Mouse (Mus musculus) intestine, embryonic 15.5 days (tissue): Measurements from ENCODE around the gene Ccdc163. TPM values are rescaled to one million over a fixed set of nuclear protein-coding genes. Genes with fewer than 3 reads are reported as not detected.

Experiments used
- ATAC-seq: fragments of 200-750 bp; cut with Nextera tagmentation; 2 replicates; pipeline ENCODE4 v1.8.0; 2017; ENCODE audit warnings: moderate TSS enrichment, moderate library complexity
- H3K27ac ChIP-seq: fragments of 300-500 bp; sonication (generic); 2 replicates; pipeline ENCODE4 v1.5.1; 2015; ENCODE audit warnings: mild to moderate bottlenecking, inconsistent platforms
- H3K27me3 ChIP-seq: fragments of 300-500 bp; sonication (generic); replicated peaks from 2 replicates; pipeline ENCODE4 v1.6.1; 2015; ENCODE audit warnings: inconsistent platforms
- H3K36me3 ChIP-seq: fragments of 300-500 bp; sonication (generic); 2 replicates; pipeline ENCODE4 v1.6.1; 2015; ENCODE audit warnings: inconsistent platforms
- H3K4me1 ChIP-seq: fragments of 300-500 bp; sonication (generic); replicated peaks from 2 replicates; pipeline ENCODE4 v1.6.1; 2015; ENCODE audit warnings: inconsistent platforms
- H3K4me2 ChIP-seq: fragments of 300-500 bp; sonication (generic); replicated peaks from 2 replicates; pipeline ENCODE4 v1.6.1; 2015; ENCODE audit warnings: mild to moderate bottlenecking, inconsistent platforms
- H3K4me3 ChIP-seq: fragments of 300-500 bp; sonication (generic); replicated peaks from 2 replicates; pipeline ENCODE4 v1.5.1; 2015; ENCODE audit warnings: inconsistent platforms
- H3K9ac ChIP-seq: fragments of 300-500 bp; sonication (generic); 2 replicates; pipeline ENCODE4 v1.6.1; 2015; ENCODE audit warnings: inconsistent platforms
- H3K9me3 ChIP-seq: fragments of 300-500 bp; sonication (generic); 2 replicates; pipeline ENCODE4 v1.6.1; 2016; ENCODE audit warnings: inconsistent platforms
- WGBS: fragments of 180-500 bp; shearing (Covaris S2); methylation state at CpG from one replicate; pipeline ENCODE4 v1.1.7; 2015; 5-methylcytosine and 5-hydroxymethylcytosine counted together
- polyA plus RNA-seq: library from polyadenylated mRNA; unstranded; fragments of >200 nt; fragmentation: Nextera tagmentation; extraction: Ambion mirVana; gene quantifications from 2 replicates; pipeline ENCODE4 v1.2.1, GENCODE M21; 2015

Ccdc163 gene
- polyA plus RNA-seq, 1 experiment from 2014 or later: 26.4 TPM

DNA sequence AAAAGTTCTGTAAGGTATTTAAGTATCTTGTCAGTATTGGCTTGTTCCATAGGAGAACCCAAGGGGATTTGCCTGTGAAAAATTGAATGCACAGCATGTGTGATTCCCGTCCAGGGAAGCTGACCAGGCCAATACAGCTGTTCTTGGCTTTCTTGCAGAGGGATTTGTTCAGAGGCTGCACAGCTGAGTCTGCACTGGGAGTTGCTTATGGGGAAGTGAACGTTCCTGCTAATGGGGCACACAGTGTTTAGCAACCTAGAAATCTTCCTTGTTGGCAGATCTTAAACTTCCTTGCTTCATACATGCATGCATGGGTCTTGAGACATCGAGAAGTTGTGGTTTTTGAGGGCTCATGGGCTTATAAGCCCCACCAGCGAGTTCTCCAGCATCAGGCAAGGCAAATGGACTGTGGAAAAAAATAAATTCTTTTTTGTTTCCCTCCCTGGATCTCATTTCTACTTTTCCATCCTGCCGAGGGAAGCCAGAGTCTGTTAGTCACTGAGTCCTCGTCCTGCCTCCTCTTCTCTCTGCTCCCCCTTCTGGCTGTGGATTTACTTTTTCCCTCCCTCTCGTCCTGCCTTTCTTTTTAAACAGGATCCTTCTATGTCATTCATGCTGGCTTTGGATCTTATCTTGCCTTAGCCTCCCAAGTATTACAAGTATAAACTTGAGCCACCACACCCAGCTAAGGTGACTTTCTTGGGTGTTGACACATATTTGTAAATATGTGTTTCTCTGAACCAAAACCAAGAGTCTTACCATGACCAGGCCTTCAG is 79.9 kb downstream of the Ccdc163 start:
- no peak overlapping the region for H3K4me3 ChIP-seq
- peak overlapping the region; percentile 13; the same call in 1 of the 2 replicates for H3K27ac ChIP-seq
- H3K36me3 ChIP-seq: no peaks in the 10 kb centered on the region
- H3K27me3 ChIP-seq: no peaks in the 10 kb centered on the region
- H3K4me1 ChIP-seq: no peaks in the 10 kb centered on the region
- ATAC-seq: no peak
- 50% methylated on average over 7 of the region's 7 CpGs for WGBS
- no peak overlapping the region for H3K9ac ChIP-seq
- H3K9me3 ChIP-seq: no peaks in the 10 kb centered on the region
- H3K4me2 ChIP-seq: no peak overlapping the region

DNA sequence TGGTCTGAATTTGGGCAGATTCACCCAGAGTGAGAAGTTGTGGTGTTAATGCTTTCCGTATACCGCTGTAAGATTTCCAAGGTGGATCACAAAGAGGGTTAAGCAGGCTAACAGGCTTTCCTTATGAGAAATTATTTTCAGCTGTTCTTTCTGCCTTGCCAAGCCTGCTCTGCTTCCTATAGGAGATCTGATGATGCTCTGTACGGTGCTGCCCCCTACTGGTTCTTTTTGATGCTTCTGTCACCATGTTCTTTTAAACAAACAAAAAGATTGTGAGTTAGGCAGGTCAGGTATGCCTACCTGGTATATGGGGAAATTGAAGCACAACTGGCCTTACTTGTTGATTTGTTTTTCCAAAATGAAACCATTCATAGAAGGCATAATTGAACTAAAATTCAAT is 80.6 kb downstream of the Ccdc163 start:
- Histone ChIP-seq H3K4me2 (no peak overlapping the region), H3K9ac (no peak overlapping the region), H3K9me3 (no peaks in the 10 kb centered on the region), H3K27me3 (no peaks in the 10 kb centered on the region), H3K27ac (peak overlapping the region; percentile 13; the same call in 1 of the 2 replicates), H3K36me3 (no peaks in the 10 kb centered on the region), H3K4me1 (no peaks in the 10 kb centered on the region), H3K4me3 (no peak overlapping the region)
- 11% methylated on average over 3 of the region's 3 CpGs for WGBS
- ATAC-seq: peak; percentile 59

DNA sequence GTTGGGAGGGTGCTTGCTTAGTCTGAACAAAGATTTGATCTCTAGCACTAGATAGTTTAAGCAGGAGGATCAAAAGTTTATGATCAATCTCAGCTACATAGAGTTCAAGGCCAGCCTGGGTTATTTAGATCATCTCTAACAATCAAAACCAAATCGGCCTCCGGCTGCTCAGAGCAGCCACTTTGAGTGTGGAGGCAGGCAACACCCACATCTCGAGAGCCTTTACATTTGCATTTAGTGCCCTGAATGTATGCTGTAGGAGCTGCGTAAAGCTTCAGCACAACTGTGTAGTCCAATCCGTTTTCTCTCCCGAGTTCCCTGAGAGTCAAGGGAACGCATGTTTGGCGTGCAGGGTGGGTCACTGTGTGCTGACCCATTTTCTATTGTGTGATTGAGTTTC is 84.1 kb downstream of the Ccdc163 start:
- WGBS: 86% methylated on average over 8 of the region's 8 CpGs
- Histone ChIP-seq H3K27ac (no peak overlapping the region), H3K9ac (no peak overlapping the region), H3K36me3 (no peaks in the 10 kb centered on the region), H3K4me1 (0 out of 2 replicates have a peak, but pooled peaks cover 6% of the 10 kb centered on the region), H3K4me2 (no peak overlapping the region), H3K9me3 (no peaks in the 10 kb centered on the region), H3K27me3 (no peaks in the 10 kb centered on the region), H3K4me3 (no peak overlapping the region)
- no peak for ATAC-seq

DNA sequence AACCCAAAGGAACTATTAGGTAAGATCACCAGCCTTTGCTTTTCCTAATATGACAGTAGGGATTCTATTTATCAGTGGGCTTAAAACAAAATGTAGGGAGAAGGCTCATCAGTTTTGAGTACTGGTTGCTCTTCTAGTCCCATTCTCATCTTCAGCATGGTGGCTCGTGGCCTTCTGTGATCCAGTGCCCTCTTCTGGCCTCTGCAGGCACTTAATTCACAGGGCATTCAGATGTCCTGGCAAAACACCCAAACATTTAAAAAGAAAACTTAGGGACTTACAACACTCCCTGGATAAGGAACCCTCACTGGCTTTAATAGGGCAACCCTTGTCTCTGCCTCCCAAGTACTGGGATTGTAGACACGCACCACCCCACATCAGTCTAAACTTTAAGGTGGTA is 86.0 kb downstream of the Ccdc163 start:
- no peak for ATAC-seq
- H3K27ac ChIP-seq: no peak overlapping the region
- 71% methylated on average over 2 of the region's 2 CpGs for WGBS
- H3K4me3 ChIP-seq: no peak overlapping the region
- no peak overlapping the region for H3K4me2 ChIP-seq
- H3K27me3 ChIP-seq: no peaks in the 10 kb centered on the region
- no peaks in the 10 kb centered on the region for H3K36me3 ChIP-seq
- 0 out of 2 replicates have a peak, but pooled peaks cover 6% of the 10 kb centered on the region for H3K4me1 ChIP-seq
- H3K9me3 ChIP-seq: no peaks in the 10 kb centered on the region
- no peak overlapping the region for H3K9ac ChIP-seq

DNA sequence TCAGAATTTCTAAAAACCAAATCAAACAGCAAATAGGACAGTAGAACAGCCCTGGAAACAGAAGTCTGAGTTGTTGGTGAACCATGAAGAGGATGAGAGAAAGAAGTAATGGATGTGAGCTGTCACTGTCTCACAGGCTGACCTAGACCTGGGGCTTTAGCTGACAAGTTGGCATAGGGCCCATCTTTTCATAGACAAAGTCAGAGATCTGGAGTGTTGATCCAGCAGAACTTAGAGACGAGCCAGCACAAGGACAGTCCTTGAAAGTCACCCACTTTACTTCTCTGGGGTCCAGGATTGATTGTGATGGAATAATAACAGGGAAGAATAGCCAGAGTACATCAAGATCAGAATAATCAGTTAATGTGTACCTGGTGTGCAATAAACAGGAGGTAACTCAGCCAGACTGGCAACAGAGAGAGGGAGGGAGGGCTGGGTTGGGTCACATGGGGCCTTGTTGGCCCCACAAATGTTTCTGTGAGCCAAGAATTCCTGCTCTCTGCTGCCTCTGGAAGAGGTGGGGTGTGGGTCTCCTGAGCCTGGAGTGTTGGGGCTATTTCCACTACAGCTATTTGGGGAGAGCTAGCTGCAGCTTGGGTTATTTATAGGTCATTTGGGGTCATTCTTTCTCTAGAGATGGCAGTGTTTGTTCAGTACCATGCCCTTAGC is 88.3 kb downstream of the Ccdc163 start:
- H3K9me3 ChIP-seq: no peaks in the 10 kb centered on the region
- H3K4me1 ChIP-seq: 0 out of 2 replicates have a peak, but pooled peaks cover 6% of the 10 kb centered on the region
- ATAC-seq: peak; percentile 79
- WGBS: 47% methylated on average over 1 of the region's 1 CpGs
- H3K4me3 ChIP-seq: no peak overlapping the region
- H3K27ac ChIP-seq: no peak overlapping the region
- H3K9ac ChIP-seq: no peak overlapping the region
- H3K4me2 ChIP-seq: no peak overlapping the region
- H3K36me3 ChIP-seq: no peaks in the 10 kb centered on the region
- no peaks in the 10 kb centered on the region for H3K27me3 ChIP-seq

DNA sequence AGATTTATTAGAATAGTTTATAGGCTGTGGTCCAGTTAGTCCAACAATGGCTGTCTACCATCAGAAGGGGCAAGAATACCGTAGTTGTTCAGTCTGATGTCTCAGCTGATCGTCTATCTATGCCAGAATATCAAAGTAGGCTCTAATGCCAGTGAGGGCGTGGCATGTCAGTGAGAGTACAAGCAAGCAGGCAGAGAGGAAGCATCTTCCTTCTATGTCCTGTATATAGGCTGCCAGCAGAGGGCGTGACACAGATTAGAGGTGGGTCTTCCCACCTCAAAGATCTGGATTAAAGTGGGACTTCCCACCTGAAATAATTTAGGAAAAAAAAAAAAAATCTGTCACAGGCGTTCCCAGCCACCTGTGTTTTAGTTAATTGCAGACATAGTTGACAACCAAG is 91.6 kb downstream of the Ccdc163 start:
- Histone ChIP-seq H3K9me3 (no peaks in the 10 kb centered on the region), H3K4me2 (no peak overlapping the region), H3K4me1 (0 out of 2 replicates have a peak, but pooled peaks cover 6% of the 10 kb centered on the region), H3K9ac (no peak overlapping the region), H3K36me3 (peaks cover 15% of the 10 kb centered on the region), H3K27ac (no peak overlapping the region), H3K27me3 (no peaks in the 10 kb centered on the region), H3K4me3 (no peak overlapping the region)
- ATAC-seq: no peak
- WGBS: 49% methylated on average over 5 of the region's 5 CpGs

Other genes with a start within 250 kb of the Ccdc163 start
- 13.3 and 13.5 TPM in 2 replicates for gene Mast2, start 244.3 kb upstream of the Ccdc163 start, polyA plus RNA-seq
- gene Ipp, start 201.0 kb upstream of the Ccdc163 start, polyA plus RNA-seq: 15.7 and 16.5 TPM in 2 replicates
- gene Tmem69, start 152.6 kb upstream of the Ccdc163 start, polyA plus RNA-seq: 29.8 and 34.3 TPM in 2 replicates
- gene Gpbp1l1, start 150.9 kb upstream of the Ccdc163 start, polyA plus RNA-seq: 30.7 and 33.0 TPM in 2 replicates
- 4.1 and 4.8 TPM in 2 replicates for gene Ccdc17, start 111.9 kb upstream of the Ccdc163 start, polyA plus RNA-seq
- 110 and 118 TPM in 2 replicates for gene Nasp, start 80.6 kb upstream of the Ccdc163 start, polyA plus RNA-seq
- 772 and 821 TPM in 2 replicates for gene Akr1a1, start 56.8 kb upstream of the Ccdc163 start, polyA plus RNA-seq
- 1,436 and 1,568 TPM in 2 replicates for gene Prdx1, start 23.0 kb upstream of the Ccdc163 start, polyA plus RNA-seq
- gene Mmachc, start 103 bp upstream of the Ccdc163 start, polyA plus RNA-seq: 23.0 and 24.6 TPM in 2 replicates
- gene Tesk2, start 12.4 kb downstream of the Ccdc163 start, polyA plus RNA-seq: 8.1 and 8.7 TPM in 2 replicates
- gene Toe1, start 99.1 kb downstream of the Ccdc163 start, polyA plus RNA-seq: 28.8 and 31.1 TPM in 2 replicates
- gene Mutyh, start 99.2 kb downstream of the Ccdc163 start, polyA plus RNA-seq: 10.3 and 10.9 TPM in 2 replicates
- gene Hpdl, start 113.2 kb downstream of the Ccdc163 start, polyA plus RNA-seq: 1.4 and 2.2 TPM in 2 replicates
- gene Zswim5, start 168.9 kb downstream of the Ccdc163 start, polyA plus RNA-seq: 1.1 and 1.2 TPM in 2 replicates